Mouse (Mus musculus): ENCODE data around the gene 1700093K21Rik. TPM values are rescaled to one million over a fixed set of nuclear protein-coding genes. Genes with fewer than 3 reads are reported as not detected.

1700093K21Rik gene
- total RNA-seq, 1 experiment from 2014 or later = not detected

Other genes with a start within 250 kb of the 1700093K21Rik start
- 63.1 and 67.3 TPM in 2 replicates for gene Usp34, start 214.3 kb downstream of the 1700093K21Rik start, total RNA-seq (2017)
- 29.3 and 40.6 TPM in 2 replicates for gene Ahsa2, start 23.1 kb downstream of the 1700093K21Rik start, total RNA-seq (2017)
- 5.8 and 7.4 TPM in 2 replicates for gene 0610010F05Rik, start 112.5 kb upstream of the 1700093K21Rik start, total RNA-seq (2017)
- gene Pus10, start 144.5 kb upstream of the 1700093K21Rik start, total RNA-seq (2017) = 22.0 and 27.1 TPM in 2 replicates
- gene Pex13, start 144.8 kb upstream of the 1700093K21Rik start, total RNA-seq (2017) = 16.1 and 18.5 TPM in 2 replicates
- 53.0 and 56.8 TPM in 2 replicates for gene Rel, start 249.8 kb upstream of the 1700093K21Rik start, total RNA-seq (2017)